Mouse (Mus musculus) ES-E14 (cell line): ENCODE results near the gene Trcg1.

Experiments
- CHD2 ChIP-seq: IDR thresholded peaks from 2 replicates; pipeline ENCODE4 v1.6.1; 2014; ENCODE audit warnings: mild to moderate bottlenecking, low read depth, low read length, inconsistent platforms
- HCFC1 ChIP-seq: IDR thresholded peaks from 2 replicates; pipeline ENCODE4 v1.6.1; 2012; ENCODE audit warnings: low read length, inconsistent platforms, borderline replicate concordance; ENCODE audit not compliant: insufficient read depth
- MAFK ChIP-seq: IDR thresholded peaks from 2 replicates; pipeline ENCODE4 v1.6.1; 2014; ENCODE audit warnings: mild to moderate bottlenecking, low read depth, low read length, inconsistent platforms; ENCODE audit not compliant: insufficient read depth
- ZC3H11A ChIP-seq: IDR thresholded peaks from 2 replicates; pipeline ENCODE4 v1.6.1; 2012; ENCODE audit warnings: low read depth, mild to moderate bottlenecking, inconsistent platforms, low read length, borderline replicate concordance
- ZNF384 ChIP-seq: IDR thresholded peaks from 2 replicates; pipeline ENCODE4 v1.6.1; 2012; ENCODE audit warnings: low read depth, low read length, inconsistent platforms

DNA sequence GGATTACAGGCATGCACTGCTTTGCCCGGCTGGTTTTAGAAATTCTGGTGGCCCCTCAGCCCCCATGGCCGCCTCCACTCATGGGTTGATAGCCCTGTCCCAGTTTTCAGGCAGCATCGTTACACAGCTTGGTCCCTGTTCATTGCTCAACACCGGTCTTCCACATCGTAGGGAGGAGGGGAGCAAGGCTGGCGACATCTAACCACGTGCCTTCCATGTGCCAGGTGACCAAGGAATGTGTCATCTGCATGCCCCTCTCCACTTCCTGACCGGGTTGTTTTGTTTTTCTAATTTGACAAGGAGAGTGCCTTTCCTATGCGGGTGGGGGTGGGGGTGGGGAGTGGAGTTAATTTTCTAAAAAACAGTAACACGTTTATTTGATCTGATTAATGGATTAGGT is 31.7 kb downstream of the Trcg1 start:
- TF ChIP-seq ZNF384 (no peak), CHD2 (no peak), ZC3H11A (no peak), HCFC1 (no peak), MAFK (no peak)
